Mouse (Mus musculus) CD4-positive naive resting alpha-beta T cell, adult 76 days (primary cell): ENCODE measurements around the gene Nat9. TPM values are rescaled to one million over a fixed set of nuclear protein-coding genes. Genes with fewer than 3 reads are reported as not detected.

Experiments used
- total RNA-seq: library from RNA; stranded (reverse); gene quantifications from one replicate; pipeline ENCODE4 v1.2.4, GENCODE M21; 2023

Nat9 gene
- total RNA-seq: 11.8 TPM

GRCm38 (mm10) chr11:115187693-115188092 is at the start of gene Nat9:
TSS of gene Nat9 (minus strand) at chr11:115187859.

GRCm38 (mm10) chr11:115187224-115187639 is 427 bp downstream of the Nat9 start, which contains the start of gene Tmem104:
TSS of gene Tmem104 (plus strand) at chr11:115187487.

GRCm38 (mm10) chr11:115162832-115163480 is 24.7 kb downstream of the Nat9 start, which contains the start of gene Slc9a3r1:
TSS of gene Slc9a3r1 (plus strand) at chr11:115163341.

GRCm38 (mm10) chr11:115133800-115134199 is 53.9 kb downstream of the Nat9 start, which contains the start of gene Cd300lf:
TSS of gene Cd300lf (minus strand) at chr11:115133992.

Other genes with a start within 250 kb of the Nat9 start
- gene Cd300c, start 218.7 kb downstream of the Nat9 start, total RNA-seq: not detected
- 1.3 TPM for gene Cd300ld, start 197.9 kb downstream of the Nat9 start, total RNA-seq
- 3.4 TPM for gene Cd300c2, start 186.0 kb downstream of the Nat9 start, total RNA-seq
- gene Cd300ld2, start 171.7 kb downstream of the Nat9 start, total RNA-seq: not detected
- not detected for gene Cd300ld4, start 160.8 kb downstream of the Nat9 start, total RNA-seq
- 2.2 TPM for gene Cd300ld5, start 150.1 kb downstream of the Nat9 start, total RNA-seq
- gene Cd300ld3, start 139.4 kb downstream of the Nat9 start, total RNA-seq: 2.2 TPM
- gene Cd300e, start 125.7 kb downstream of the Nat9 start, total RNA-seq: 1.6 TPM
- 26.8 TPM for gene Rab37, start 96.4 kb downstream of the Nat9 start, total RNA-seq
- 2.2 TPM for gene Cd300lf, start 53.9 kb downstream of the Nat9 start, total RNA-seq
- 151 TPM for gene Slc9a3r1, start 24.5 kb downstream of the Nat9 start, total RNA-seq
- gene Tmem104, start 372 bp downstream of the Nat9 start, total RNA-seq: 11.2 TPM
- gene Grin2c, start 79.4 kb upstream of the Nat9 start, total RNA-seq: not detected
- 17.1 TPM for gene Fdxr, start 89.2 kb upstream of the Nat9 start, total RNA-seq
- 1.1 TPM for gene Fads6, start 109.8 kb upstream of the Nat9 start, total RNA-seq
- gene Otop2, start 119.3 kb upstream of the Nat9 start, total RNA-seq: not detected
- not detected for gene Ush1g, start 134.2 kb upstream of the Nat9 start, total RNA-seq
- not detected for gene Otop3, start 146.9 kb upstream of the Nat9 start, total RNA-seq
- gene Hid1, start 179.9 kb upstream of the Nat9 start, total RNA-seq: 28.6 TPM
- gene Cdr2l, start 194.1 kb upstream of the Nat9 start, total RNA-seq: 0.82 TPM
- gene Mrpl58, start 215.9 kb upstream of the Nat9 start, total RNA-seq: 76.4 TPM
- 215 TPM for gene Atp5h, start 232.1 kb upstream of the Nat9 start, total RNA-seq
- 52.0 TPM for gene Kctd2, start 232.3 kb upstream of the Nat9 start, total RNA-seq